Comparison of ENCODE assay signal across 22 mouse cellular contexts in genomic region chr5:8077481-8077880, GRCm38 (mm10). TPM values are rescaled to one million over a fixed set of nuclear protein-coding genes. Genes with fewer than 3 reads are reported as not detected.
DNase-seq lines count a peak whose midpoint lies in the region; ATAC-seq and TF ChIP-seq lines count a peak whose summit lies in the region.
"Had no signal": no experiment of that assay in that cellular context is flagged by ENCODE, and none has a peak within 500 bp of the region (broad histone marks: within the 10 kb centered on the region; RNA-seq: fewer than 3 reads in every experiment).

No protein-coding gene starts in this region.

- no peaks in the 10 kb centered on the region for H3K27me3 ChIP-seq in embryonic facial prominence, embryonic 13.5 days
- no peaks in the 10 kb centered on the region for H3K27me3 ChIP-seq in embryonic facial prominence, embryonic 10.5 days (replicated peaks; ENCODE audit: low read depth, poor library complexity, severe bottlenecking)
- H3K27me3 ChIP-seq in lung, embryonic 14.5 days (ENCODE audit: insufficient read depth, low read length), result no peaks in the 10 kb centered on the region
- no peaks in the 10 kb centered on the region for H3K27me3 ChIP-seq in midbrain, embryonic 16.5 days (ENCODE audit: control insufficient read depth, insufficient read depth, low read depth, low read length)
- H3K27me3 ChIP-seq in midbrain, embryonic 14.5 days (ENCODE audit: control insufficient read depth, insufficient read depth, low read length), result no peaks in the 10 kb centered on the region
- H3K27me3 ChIP-seq: CH12.LX; forebrain, embryonic 13.5 days; forebrain, embryonic 15.5 days; Patski had no signal

- no peak overlapping the region for H3K4me2 ChIP-seq in embryonic facial prominence, embryonic 13.5 days
- no peak overlapping the region for H3K4me2 ChIP-seq in lung, embryonic 14.5 days
- H3K4me2 ChIP-seq in midbrain, embryonic 16.5 days (ENCODE audit: low read length), result no peak overlapping the region
- no peak overlapping the region for H3K4me2 ChIP-seq in midbrain, embryonic 14.5 days (ENCODE audit: low read length)
- H3K4me2 ChIP-seq: forebrain, embryonic 13.5 days; forebrain, embryonic 15.5 days had no signal

- ATAC-seq in embryonic facial prominence, embryonic 13.5 days (ENCODE audit: insufficient number of reproducible peaks, insufficient read depth, low FRiP score, low TSS enrichment, low read depth), result 0 out of 2 replicates have a peak, but pooled peaks have one; percentile 43
- ATAC-seq in lung, embryonic 14.5 days (ENCODE audit: insufficient read depth), result peak; percentile 49; the same call in 1 of the 2 replicates
- 0 out of 2 replicates have a peak, but pooled peaks have one; percentile 15 for ATAC-seq in midbrain, embryonic 16.5 days
- no peak for ATAC-seq in midbrain, embryonic 14.5 days (ENCODE audit: low FRiP score, low TSS enrichment)
- ATAC-seq: activated CD4-positive, CD25-positive, alpha-beta regulatory T cell, adult 4 months; CD4-positive, CD25-positive, alpha-beta regulatory T cell, adult 4 months; forebrain, embryonic 13.5 days; forebrain, embryonic 15.5 days; forebrain, postnatal 0 days; Patski had no signal

- peaks cover 11% of the 10 kb centered on the region; the same call in 1 of the 2 replicates for H3K36me3 ChIP-seq in embryonic facial prominence, embryonic 13.5 days
- peaks cover 3% of the 10 kb centered on the region; the same call in 1 of the 2 replicates for H3K36me3 ChIP-seq in embryonic facial prominence, embryonic 10.5 days (replicated peaks)
- peaks cover 8% of the 10 kb centered on the region; the same call in 1 of the 2 replicates for H3K36me3 ChIP-seq in lung, embryonic 14.5 days (ENCODE audit: insufficient read depth)
- H3K36me3 ChIP-seq in midbrain, embryonic 16.5 days (ENCODE audit: control insufficient read depth, insufficient read depth, low read length), result peaks cover 18% of the 10 kb centered on the region
- peaks cover 8% of the 10 kb centered on the region for H3K36me3 ChIP-seq in midbrain, embryonic 14.5 days (ENCODE audit: control insufficient read depth, insufficient read depth, low read length)

- no peaks in the 10 kb centered on the region for H3K9me3 ChIP-seq in embryonic facial prominence, embryonic 13.5 days
- no peaks in the 10 kb centered on the region for H3K9me3 ChIP-seq in embryonic facial prominence, embryonic 10.5 days
- H3K9me3 ChIP-seq in lung, embryonic 14.5 days (ENCODE audit: low read depth, low read length), result no peaks in the 10 kb centered on the region
- no peaks in the 10 kb centered on the region for H3K9me3 ChIP-seq in midbrain, embryonic 16.5 days (replicated peaks; ENCODE audit: control insufficient read depth, low read length, poor library complexity, severe bottlenecking)
- H3K9me3 ChIP-seq in midbrain, embryonic 14.5 days (ENCODE audit: control insufficient read depth, low read length), result no peaks in the 10 kb centered on the region
- H3K9me3 ChIP-seq: forebrain, embryonic 13.5 days; forebrain, embryonic 15.5 days; G1E had no signal

- H3K4me1 ChIP-seq in embryonic facial prominence, embryonic 13.5 days, result no peaks in the 10 kb centered on the region
- no peaks in the 10 kb centered on the region for H3K4me1 ChIP-seq in embryonic facial prominence, embryonic 10.5 days
- no peaks in the 10 kb centered on the region for H3K4me1 ChIP-seq in lung, embryonic 14.5 days (ENCODE audit: insufficient read depth)
- no peaks in the 10 kb centered on the region for H3K4me1 ChIP-seq in midbrain, embryonic 16.5 days (ENCODE audit: control insufficient read depth, insufficient read depth, low read length)
- no peaks in the 10 kb centered on the region for H3K4me1 ChIP-seq in midbrain, embryonic 14.5 days (ENCODE audit: control insufficient read depth, insufficient read depth, low read length)
- H3K4me1 ChIP-seq: forebrain, embryonic 15.5 days had no signal

- H3K27ac ChIP-seq in embryonic facial prominence, embryonic 13.5 days, result no peak overlapping the region
- no peak overlapping the region for H3K27ac ChIP-seq in embryonic facial prominence, embryonic 10.5 days (replicated peaks)
- H3K27ac ChIP-seq in lung, embryonic 14.5 days (ENCODE audit: low read depth), result no peak overlapping the region
- H3K27ac ChIP-seq in midbrain, embryonic 16.5 days (ENCODE audit: low read length), result no peak overlapping the region
- H3K27ac ChIP-seq in midbrain, embryonic 14.5 days (replicated peaks; ENCODE audit: low read depth, low read length), result no peak overlapping the region
- H3K27ac ChIP-seq: forebrain, embryonic 13.5 days; forebrain, embryonic 15.5 days had no signal

- WGBS in embryonic facial prominence, embryonic 13.5 days, result 63% methylated on average over 8 of the region's 8 CpGs
- WGBS in embryonic facial prominence, embryonic 10.5 days, result 86% methylated on average over 8 of the region's 8 CpGs
- 57% methylated on average over 8 of the region's 8 CpGs for WGBS in lung, embryonic 14.5 days
- WGBS in midbrain, embryonic 16.5 days, result 93% methylated on average over 8 of the region's 8 CpGs
- 90% methylated on average over 8 of the region's 8 CpGs for WGBS in midbrain, embryonic 14.5 days

- no peak for TF ChIP-seq CTCF in lung, embryonic 14.5 days (IDR thresholded peaks at IDR 0.05; ENCODE audit: low read depth)

- DNase-seq in embryonic facial prominence, embryonic 10.5 days (ENCODE audit: low spot score), result no peak
- DNase-seq in lung, embryonic 14.5 days, result peak; percentile 11
- no peak for DNase-seq in lung, postnatal 4 days
- DNase-seq in midbrain, embryonic 14.5 days, result no peak
- DNase-seq: adrenal gland, adult 8-10 months; adrenal gland, postnatal 36 days; B cell, adult 2 months; cerebellum, adult 11-12 months; cerebellum, adult 2 months; cerebellum, adult 9-10 months; cerebellum, postnatal 10 days; cerebellum, postnatal 25 days; forebrain, postnatal 0 days had no signal

- no peak overlapping the region for H3K4me3 ChIP-seq in embryonic facial prominence, embryonic 13.5 days
- no peak overlapping the region for H3K4me3 ChIP-seq in embryonic facial prominence, embryonic 10.5 days
- no peak overlapping the region for H3K4me3 ChIP-seq in lung, embryonic 14.5 days (ENCODE audit: low read depth, low read length)
- H3K4me3 ChIP-seq in midbrain, embryonic 16.5 days (ENCODE audit: low read depth, low read length), result no peak overlapping the region
- no peak overlapping the region for H3K4me3 ChIP-seq in midbrain, embryonic 14.5 days (replicated peaks; ENCODE audit: low read depth, low read length)
- H3K4me3 ChIP-seq: forebrain, embryonic 13.5 days; forebrain, embryonic 15.5 days had no signal

- H3K9ac ChIP-seq in embryonic facial prominence, embryonic 13.5 days, result no peak overlapping the region
- no peak overlapping the region for H3K9ac ChIP-seq in lung, embryonic 14.5 days
- no peak overlapping the region for H3K9ac ChIP-seq in midbrain, embryonic 16.5 days (ENCODE audit: low read depth, low read length)
- no peak overlapping the region for H3K9ac ChIP-seq in midbrain, embryonic 14.5 days (replicated peaks; ENCODE audit: low read length)
- H3K9ac ChIP-seq: forebrain, embryonic 13.5 days; forebrain, embryonic 15.5 days; forebrain, postnatal 0 days had no signal

RNA-seq across cellular contexts. Expression of gene Sri, which starts 31.6 kb away (rescaled TPM):
- polyA plus RNA-seq in embryonic facial prominence, embryonic 13.5 days (2015; fragmentation: Nextera tagmentation; extraction: Ambion mirVana), result 245 and 272 TPM in 2 replicates
- polyA plus RNA-seq in embryonic facial prominence, embryonic 10.5 days (2016; fragmentation: Nextera tagmentation; extraction: Ambion mirVana), result 188 and 190 TPM in 2 replicates
- 253 and 268 TPM in 2 replicates for polyA plus RNA-seq in lung, embryonic 14.5 days (2014; fragmentation: Nextera tagmentation; extraction: Ambion mirVana)
- 155 and 164 TPM in 2 replicates for polyA plus RNA-seq in midbrain, embryonic 16.5 days (2015; fragmentation: Nextera tagmentation; extraction: Ambion mirVana)
- 139 and 148 TPM in 2 replicates for polyA plus RNA-seq in midbrain, embryonic 14.5 days (2014; fragmentation: Nextera tagmentation; extraction: Ambion mirVana)
